Mouse (Mus musculus) midbrain, embryonic 16.5 days (tissue): Measurements from ENCODE around the gene Padi1. TPM values are rescaled to one million over a fixed set of nuclear protein-coding genes. Genes with fewer than 3 reads are reported as not detected.

Experiments used
- ATAC-seq: fragments of 200-750 bp; cut with Nextera tagmentation; 2 replicates; pipeline ENCODE4 v1.8.0; 2017; ENCODE audit warnings: moderate TSS enrichment
- H3K27ac ChIP-seq: fragments of 300-500 bp; sonication (generic); 2 replicates; pipeline ENCODE4 v1.5.1; 2014; ENCODE audit warnings: mild to moderate bottlenecking, low read length, mixed read lengths
- H3K27me3 ChIP-seq: fragments of 300-500 bp; sonication (generic); 2 replicates; pipeline ENCODE4 v1.6.1; 2014; ENCODE audit warnings: low read depth, low read length, mixed read lengths; ENCODE audit not compliant: control insufficient read depth, insufficient read depth
- H3K36me3 ChIP-seq: fragments of 300-500 bp; sonication (generic); 2 replicates; pipeline ENCODE4 v1.6.1; 2014; ENCODE audit warnings: mild to moderate bottlenecking, low read length, moderate library complexity, mixed read lengths; ENCODE audit not compliant: control insufficient read depth, insufficient read depth
- H3K4me1 ChIP-seq: fragments of 300-500 bp; sonication (generic); 2 replicates; pipeline ENCODE4 v1.6.1; 2014; ENCODE audit warnings: mild to moderate bottlenecking, low read length, mixed read lengths; ENCODE audit not compliant: control insufficient read depth, insufficient read depth
- H3K4me2 ChIP-seq: fragments of 300-500 bp; sonication (generic); 2 replicates; pipeline ENCODE4 v1.6.1; 2014; ENCODE audit warnings: mild to moderate bottlenecking, low read length, mixed read lengths
- H3K4me3 ChIP-seq: fragments of 300-500 bp; sonication (generic); 2 replicates; pipeline ENCODE4 v1.5.1; 2014; ENCODE audit warnings: low read depth, mild to moderate bottlenecking, low read length, moderate library complexity, mixed read lengths
- H3K9ac ChIP-seq: fragments of 300-500 bp; sonication (generic); 2 replicates; pipeline ENCODE4 v1.6.1; 2014; ENCODE audit warnings: low read depth, low read length, mixed read lengths
- H3K9me3 ChIP-seq: fragments of 300-500 bp; sonication (generic); replicated peaks from 2 replicates; pipeline ENCODE4 v1.6.1; 2014; ENCODE audit warnings: mild to moderate bottlenecking, low read length, mixed read lengths; ENCODE audit not compliant: control insufficient read depth, poor library complexity, severe bottlenecking
- WGBS: fragments of 180-500 bp; shearing (Covaris S2); extraction: QIAGEN DNeasy Blood & Tissue Kit; methylation state at CpG from one replicate; pipeline ENCODE4 v1.1.7; 2014; 5-methylcytosine and 5-hydroxymethylcytosine counted together
- polyA plus RNA-seq: library from polyadenylated mRNA; unstranded; fragments of >200 nt; fragmentation: Nextera tagmentation; extraction: Ambion mirVana; gene quantifications from 2 replicates; pipeline ENCODE4 v1.2.1, GENCODE M21; 2015

Gene Padi1
- 0.07 and 0.09 TPM in 2 replicates for polyA plus RNA-seq

DNA sequence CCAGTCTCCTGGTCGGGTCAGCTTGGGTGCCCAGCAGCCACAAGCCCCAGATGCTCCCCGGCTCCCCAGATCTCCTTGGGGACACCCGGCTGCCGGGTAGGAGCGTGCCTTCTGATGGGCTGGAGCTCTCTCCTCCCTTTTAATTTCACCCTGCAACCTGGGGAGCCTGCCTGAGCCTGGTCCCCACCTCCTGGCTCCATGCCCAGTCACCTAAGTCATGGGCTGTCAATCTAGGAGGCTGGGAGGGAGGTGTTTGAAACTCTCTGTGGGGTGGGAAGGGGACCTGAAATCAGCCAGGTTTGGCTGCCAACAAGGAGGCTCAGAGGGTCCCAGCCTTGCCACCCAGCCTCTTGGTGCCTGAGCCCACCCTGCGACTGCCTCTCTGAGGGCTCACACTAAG, at the start of gene Padi1:
Padi1 (minus strand) TSS at position 113 of the 400 bp plus-strand sequence.
- Histone ChIP-seq H3K9ac (no peak within 1 kb of the TSS), H3K9me3 (no peaks in the 10 kb centered on the region), H3K27ac (no peak within 1 kb of the TSS), H3K36me3 (no peaks in the 10 kb centered on the region), H3K4me3 (no peak within 1 kb of the TSS), H3K4me1 (no peaks in the 10 kb centered on the region), H3K4me2 (no peak within 1 kb of the TSS), H3K27me3 (no peaks in the 10 kb centered on the region)
- no peak for ATAC-seq
- 50% methylated on average over 6 of the region's 6 CpGs for WGBS

DNA sequence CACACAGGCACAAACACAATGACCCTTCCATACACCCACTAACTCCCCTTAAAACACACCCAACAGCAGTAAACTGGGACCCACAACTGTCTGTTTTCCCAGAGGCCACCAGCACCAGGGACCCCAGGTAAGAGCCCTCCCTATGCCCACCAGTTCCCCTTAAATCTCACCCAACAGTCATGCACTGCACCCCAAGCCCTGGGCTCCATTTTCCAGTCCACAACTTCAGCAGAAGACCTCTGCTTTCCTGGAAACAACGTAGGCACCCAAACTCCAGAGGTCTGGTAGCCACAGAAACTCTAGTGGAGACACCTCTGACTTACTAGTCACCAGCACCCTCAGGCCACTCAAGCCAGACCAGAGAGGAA, 46.6 kb upstream of the Padi1 start:
- Histone ChIP-seq H3K9ac (no peak overlapping the region), H3K4me1 (no peaks in the 10 kb centered on the region), H3K36me3 (no peaks in the 10 kb centered on the region), H3K27me3 (no peaks in the 10 kb centered on the region), H3K9me3 (peaks cover 10% of the 10 kb centered on the region), H3K4me2 (no peak overlapping the region), H3K27ac (no peak overlapping the region), H3K4me3 (no peak overlapping the region)
- ATAC-seq = no peak
- 80% methylated on average over 1 of the region's 1 CpGs for WGBS

DNA sequence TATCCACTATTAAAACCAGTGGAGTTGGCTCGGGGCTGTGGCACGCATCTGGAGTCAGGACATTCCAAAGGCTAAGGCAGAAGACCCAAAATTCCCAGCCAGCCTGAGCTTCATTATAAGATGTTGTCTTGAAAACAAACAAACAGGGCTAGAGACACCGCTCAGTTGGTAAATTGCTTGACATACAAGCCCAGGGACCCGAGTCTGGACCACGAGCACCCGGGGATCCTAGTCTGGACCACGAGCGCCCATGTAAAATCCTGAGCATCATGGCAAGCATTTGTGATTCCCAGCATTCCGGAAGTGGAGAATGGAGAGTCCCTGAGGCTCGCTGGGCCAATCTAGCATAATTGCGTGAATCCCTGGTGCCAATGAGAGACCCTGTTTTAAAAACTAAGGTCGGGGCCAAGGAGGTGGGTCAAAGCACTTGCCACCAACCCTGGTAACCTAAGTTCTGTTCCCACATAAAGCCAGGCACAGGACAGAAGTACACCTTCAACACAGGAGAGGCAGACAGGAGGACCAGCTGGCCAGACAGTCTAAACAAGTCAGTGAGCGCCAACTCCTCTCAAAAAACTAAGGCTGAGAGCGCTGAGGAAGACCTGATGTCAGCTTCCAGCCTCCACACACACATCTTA, 46.1 kb upstream of the Padi1 start:
- H3K27me3 ChIP-seq = no peaks in the 10 kb centered on the region
- no peak for ATAC-seq
- no peaks in the 10 kb centered on the region for H3K36me3 ChIP-seq

DNA sequence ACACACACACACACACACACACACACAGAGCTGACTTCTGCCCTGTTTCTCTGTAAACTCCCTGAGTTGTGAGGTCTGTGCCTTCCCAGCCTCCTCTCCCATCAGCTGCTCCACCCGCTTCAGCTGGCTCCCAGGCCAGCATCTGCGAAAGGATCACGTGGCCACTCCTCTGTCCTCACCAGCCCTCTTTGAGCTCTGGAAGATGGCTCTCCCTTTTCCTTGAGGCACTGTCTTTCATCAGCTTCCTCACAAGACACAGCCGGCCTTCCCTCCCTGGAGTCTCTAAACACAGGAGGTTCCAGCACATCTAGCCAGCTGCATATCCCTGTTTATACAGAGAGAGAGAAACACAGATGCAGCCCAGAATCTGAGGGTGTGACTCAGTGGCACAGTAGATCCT, 38.3 kb upstream of the Padi1 start:
- Histone ChIP-seq H3K27me3 (no peaks in the 10 kb centered on the region), H3K36me3 (no peaks in the 10 kb centered on the region), H3K4me2 (no peak overlapping the region), H3K9ac (no peak overlapping the region), H3K4me1 (no peaks in the 10 kb centered on the region), H3K4me3 (no peak overlapping the region), H3K27ac (no peak overlapping the region), H3K9me3 (no peaks in the 10 kb centered on the region)
- 50% methylated on average over 4 of the region's 4 CpGs for WGBS
- ATAC-seq = no peak

More for the DNA sequence above, 46.1 kb upstream of the Padi1 start:
- Histone ChIP-seq H3K27ac (no peak overlapping the region), H3K9ac (no peak overlapping the region), H3K4me2 (no peak overlapping the region), H3K9me3 (peaks cover 10% of the 10 kb centered on the region), H3K4me1 (no peaks in the 10 kb centered on the region), H3K4me3 (no peak overlapping the region)
- 91% methylated on average over 14 of the region's 14 CpGs for WGBS

DNA sequence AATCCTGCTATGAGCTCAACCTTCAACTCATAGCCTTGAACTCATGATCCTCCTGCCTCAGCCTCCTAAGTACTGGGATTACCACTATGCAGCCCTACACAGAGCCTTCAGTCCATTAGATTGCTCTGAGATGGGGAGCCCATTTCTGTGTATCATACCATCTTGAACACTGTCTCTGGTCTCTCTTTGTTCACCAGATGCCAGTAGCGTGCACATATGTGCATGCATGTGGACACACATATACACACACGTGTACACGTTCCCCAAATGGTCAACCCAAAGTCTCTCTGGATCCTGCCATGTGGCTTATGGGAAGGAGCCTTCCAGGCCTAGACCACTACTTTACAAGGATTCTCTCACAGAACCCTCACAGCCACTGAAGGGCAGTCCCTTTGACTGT, 37.4 kb upstream of the Padi1 start:
- H3K4me2 ChIP-seq = no peak overlapping the region
- no peak for ATAC-seq
- no peak overlapping the region for H3K27ac ChIP-seq
- no peaks in the 10 kb centered on the region for H3K9me3 ChIP-seq
- H3K4me3 ChIP-seq = no peak overlapping the region
- no peaks in the 10 kb centered on the region for H3K36me3 ChIP-seq
- 98% methylated on average over 3 of the region's 3 CpGs for WGBS
- H3K9ac ChIP-seq = no peak overlapping the region
- no peaks in the 10 kb centered on the region for H3K27me3 ChIP-seq
- H3K4me1 ChIP-seq = no peaks in the 10 kb centered on the region

DNA sequence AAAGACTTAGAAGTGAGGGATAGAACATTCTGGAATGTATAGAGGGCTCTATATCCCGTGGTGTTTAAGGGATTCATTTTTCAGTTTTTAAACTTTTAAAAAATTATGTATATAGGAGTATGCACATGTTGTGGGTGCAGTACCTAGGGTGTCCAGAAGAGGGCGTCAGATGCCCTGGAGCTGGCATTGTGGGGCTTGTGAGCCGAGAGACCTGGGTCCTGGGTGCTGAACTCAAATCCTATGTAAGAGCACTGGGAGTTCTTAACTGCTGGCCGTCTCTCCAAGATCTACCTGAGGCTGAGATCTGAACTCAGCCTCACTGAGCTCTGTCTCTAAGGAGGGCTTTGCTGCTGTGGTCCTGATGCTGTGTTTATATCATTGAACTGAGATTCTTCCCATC, 36.8 kb upstream of the Padi1 start:
- WGBS = 64% methylated on average over 4 of the region's 4 CpGs
- H3K27ac ChIP-seq = no peak overlapping the region
- no peak overlapping the region for H3K4me3 ChIP-seq
- H3K9me3 ChIP-seq = no peaks in the 10 kb centered on the region
- H3K4me1 ChIP-seq = no peaks in the 10 kb centered on the region
- H3K36me3 ChIP-seq = no peaks in the 10 kb centered on the region
- ATAC-seq = no peak
- no peaks in the 10 kb centered on the region for H3K27me3 ChIP-seq
- no peak overlapping the region for H3K9ac ChIP-seq
- no peak overlapping the region for H3K4me2 ChIP-seq

DNA sequence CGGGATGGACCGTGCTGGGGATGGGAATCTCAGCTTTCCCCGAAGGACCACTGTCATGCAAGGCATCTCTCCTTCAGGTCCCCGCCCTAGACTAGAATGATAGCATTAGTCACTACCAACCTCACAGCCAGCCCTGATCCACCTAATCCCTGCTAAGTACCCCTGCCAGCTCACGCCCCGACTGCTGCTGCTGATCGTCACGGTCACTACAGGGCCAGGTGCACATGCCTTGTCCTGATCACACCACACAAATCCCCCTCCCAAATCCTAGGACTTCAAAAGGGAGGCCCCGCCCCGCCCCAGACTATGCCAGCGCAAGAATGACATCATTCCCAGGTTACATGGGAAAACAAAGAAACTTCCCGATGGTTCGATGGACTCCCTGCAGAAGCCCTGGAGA, 36.2 kb upstream of the Padi1 start:
- WGBS = 87% methylated on average over 13 of the region's 13 CpGs
- no peaks in the 10 kb centered on the region for H3K9me3 ChIP-seq
- H3K4me1 ChIP-seq = no peaks in the 10 kb centered on the region
- H3K9ac ChIP-seq = no peak overlapping the region
- no peaks in the 10 kb centered on the region for H3K36me3 ChIP-seq
- no peak overlapping the region for H3K4me3 ChIP-seq
- H3K27me3 ChIP-seq = no peaks in the 10 kb centered on the region
- no peak overlapping the region for H3K27ac ChIP-seq
- no peak for ATAC-seq
- no peak overlapping the region for H3K4me2 ChIP-seq

DNA sequence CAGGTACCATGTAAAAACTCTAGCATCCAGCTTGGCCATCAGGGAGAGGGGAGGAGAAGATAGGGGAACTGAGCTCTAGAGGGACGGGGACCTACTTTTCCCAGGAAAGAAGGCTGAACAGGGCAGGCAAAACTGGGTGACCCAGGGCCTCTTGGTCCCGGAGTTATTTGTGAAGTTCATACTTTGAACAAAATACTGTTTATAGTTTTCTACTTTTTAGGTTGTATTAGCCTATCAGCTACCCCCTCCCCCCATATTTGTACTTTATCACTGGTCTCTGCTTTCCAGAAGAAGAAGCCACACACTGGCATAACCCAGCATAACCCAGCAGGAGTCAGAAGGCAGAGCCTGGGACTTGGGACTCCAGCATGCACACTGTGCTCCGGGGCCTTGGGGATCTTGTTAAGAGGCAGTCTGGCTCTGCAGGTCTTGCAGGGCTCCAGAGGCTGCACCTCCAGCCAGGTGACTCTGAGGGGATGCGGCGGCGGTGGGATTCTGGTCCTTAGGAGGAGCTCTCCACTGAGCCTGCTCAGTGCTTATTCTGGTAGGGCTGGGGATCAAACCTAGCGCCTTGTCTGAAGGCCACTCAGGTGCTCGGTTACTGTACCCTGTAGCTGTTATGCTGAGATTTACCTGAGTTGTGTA, 35.6 kb upstream of the Padi1 start:
- Histone ChIP-seq H3K36me3 (no peaks in the 10 kb centered on the region), H3K4me3 (no peak overlapping the region), H3K9me3 (no peaks in the 10 kb centered on the region), H3K27me3 (no peaks in the 10 kb centered on the region), H3K9ac (no peak overlapping the region), H3K4me2 (no peak overlapping the region), H3K27ac (no peak overlapping the region), H3K4me1 (no peaks in the 10 kb centered on the region)
- 89% methylated on average over 8 of the region's 8 CpGs for WGBS
- ATAC-seq = no peak

DNA sequence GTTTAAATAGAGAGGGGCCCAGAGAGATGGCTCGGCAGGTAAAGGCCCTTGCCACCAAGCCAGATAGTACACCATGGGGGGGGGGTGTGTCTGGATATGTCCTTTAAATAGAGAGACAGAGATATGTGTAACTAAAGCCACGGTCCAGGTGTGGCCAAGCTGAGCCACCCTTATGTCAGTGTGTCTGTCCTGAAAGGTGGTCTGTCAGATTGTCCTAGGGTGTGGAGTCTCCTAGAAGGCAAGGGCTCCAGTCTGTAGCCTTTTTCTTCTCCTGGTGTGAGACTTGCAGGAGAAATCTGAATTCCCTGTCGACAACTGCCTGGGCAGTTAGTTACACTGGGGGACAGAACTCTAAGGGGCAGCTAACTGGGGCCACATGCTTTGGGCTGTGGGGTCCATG, 34.6 kb upstream of the Padi1 start:
- Histone ChIP-seq H3K27ac (no peak overlapping the region), H3K4me3 (no peak overlapping the region), H3K9ac (no peak overlapping the region), H3K9me3 (no peaks in the 10 kb centered on the region), H3K36me3 (no peaks in the 10 kb centered on the region), H3K4me2 (no peak overlapping the region), H3K4me1 (no peaks in the 10 kb centered on the region), H3K27me3 (no peaks in the 10 kb centered on the region)
- no peak for ATAC-seq
- 79% methylated on average over 3 of the region's 3 CpGs for WGBS
